Mouse (Mus musculus): ENCODE data around the gene Cphx1.
"Not testable (repeated sequence)": the region's sequence is repeated elsewhere in the genome, so short reads cannot be mapped to it uniquely, and the experiment has no call there.

DNA sequence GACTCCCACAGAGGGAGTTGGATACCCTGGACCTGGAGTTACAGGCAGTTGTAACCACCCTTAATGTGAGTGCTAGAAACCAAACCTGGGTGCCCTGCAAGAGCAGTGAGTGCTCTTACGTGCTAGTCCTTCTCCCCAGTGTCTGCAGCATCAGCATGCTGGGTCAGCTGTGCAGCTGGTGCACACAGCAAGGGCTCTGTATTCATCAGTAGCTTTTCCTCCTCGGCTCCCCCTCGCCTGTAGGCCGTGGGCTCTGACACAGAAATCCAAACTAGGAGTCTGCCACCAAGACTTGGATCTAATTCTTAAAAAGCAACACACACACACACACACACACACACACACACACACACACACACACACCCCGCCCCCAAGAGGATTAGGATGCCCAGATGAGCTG is 32.9 kb upstream of the Cphx1 start:
- not testable (repeated sequence) for TF ChIP-seq POLR2A (IDR thresholded peaks at IDR 0.05; ENCODE audit: control insufficient read depth, extremely low read depth, insufficient read depth, low read length, poor library complexity); CTCF (IDR thresholded peaks at IDR 0.05; ENCODE audit: borderline replicate concordance, control insufficient read depth, extremely low read depth, insufficient read depth, low read length, poor library complexity)
